Mouse (Mus musculus) limb, embryonic 15.5 days (tissue): ENCODE measurements at regions not wholly inside any gene's neighbourhood (a gene's known extent, or its start where the extent isn't known, plus 50 kb on each side); places are given as distances from the start of the nearest gene placed in this dataset.
"Not testable (repeated sequence)": the region's sequence is repeated elsewhere in the genome, so short reads cannot be mapped to it uniquely, and the experiment has no call there.

Experiments
- ATAC-seq: fragments of 200-750 bp; cut with Nextera tagmentation; 2 replicates; pipeline ENCODE4 v1.8.0; 2017; ENCODE audit warnings: low read depth, moderate TSS enrichment; ENCODE audit not compliant: insufficient number of reproducible peaks, low FRiP score, low TSS enrichment
- H3K27ac ChIP-seq: fragments of 300-500 bp; sonication (generic); 2 replicates; pipeline ENCODE4 v1.5.1; 2015; ENCODE audit warnings: moderate library complexity, mild to moderate bottlenecking, inconsistent platforms
- H3K27me3 ChIP-seq: fragments of 300-500 bp; sonication (generic); 2 replicates; pipeline ENCODE4 v1.6.1; 2015; ENCODE audit warnings: inconsistent platforms
- H3K36me3 ChIP-seq: fragments of 300-500 bp; sonication (generic); 2 replicates; pipeline ENCODE4 v1.6.1; 2015; ENCODE audit warnings: inconsistent platforms
- H3K4me1 ChIP-seq: fragments of 300-500 bp; sonication (generic); 2 replicates; pipeline ENCODE4 v1.6.1; 2015; ENCODE audit warnings: inconsistent platforms
- H3K4me2 ChIP-seq: fragments of 300-500 bp; sonication (generic); 2 replicates; pipeline ENCODE4 v1.6.1; 2015; ENCODE audit warnings: mild to moderate bottlenecking, inconsistent platforms
- H3K4me3 ChIP-seq: fragments of 300-500 bp; sonication (generic); 2 replicates; pipeline ENCODE4 v1.5.1; 2015; ENCODE audit warnings: mild to moderate bottlenecking, inconsistent platforms
- H3K9ac ChIP-seq: fragments of 300-500 bp; sonication (generic); 2 replicates; pipeline ENCODE4 v1.6.1; 2015; ENCODE audit warnings: inconsistent platforms
- H3K9me3 ChIP-seq: fragments of 300-500 bp; sonication (generic); 2 replicates; pipeline ENCODE4 v1.6.1; 2016; ENCODE audit warnings: inconsistent platforms
- WGBS: fragments of 180-500 bp; shearing (Covaris S2); methylation state at CpG from one replicate; pipeline ENCODE4 v1.1.7; 2015; 5-methylcytosine and 5-hydroxymethylcytosine counted together

DNA sequence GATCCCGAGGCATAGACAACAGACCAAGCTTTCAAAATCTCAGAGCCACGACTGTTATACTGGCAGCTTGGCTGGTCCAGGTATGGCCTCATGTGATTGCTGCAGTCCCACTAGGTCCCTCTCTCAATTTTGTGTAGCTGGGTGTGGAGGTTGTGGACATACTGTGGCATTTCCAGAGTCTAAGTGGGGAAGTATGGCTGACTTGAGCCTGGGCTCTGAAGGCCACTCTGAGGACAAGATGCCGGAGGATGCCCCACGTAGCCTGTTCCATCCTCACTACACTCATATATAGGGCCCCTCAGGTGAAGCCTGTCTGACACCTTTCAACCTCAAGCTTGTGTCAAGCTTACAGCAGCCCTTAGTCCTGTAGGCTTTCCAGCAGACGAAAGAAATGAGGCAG is 78.2 kb upstream of the Adam6b start:
- H3K9me3 ChIP-seq, result no peaks in the 10 kb centered on the region
- no peak overlapping the region for H3K27ac ChIP-seq
- no peak for ATAC-seq
- H3K4me1 ChIP-seq, result no peaks in the 10 kb centered on the region
- H3K27me3 ChIP-seq, result no peaks in the 10 kb centered on the region
- no peak overlapping the region for H3K4me2 ChIP-seq
- H3K9ac ChIP-seq, result no peak overlapping the region
- H3K4me3 ChIP-seq, result no peak overlapping the region
- WGBS, result 78% methylated on average over 5 of the region's 5 CpGs
- no peaks in the 10 kb centered on the region for H3K36me3 ChIP-seq

DNA sequence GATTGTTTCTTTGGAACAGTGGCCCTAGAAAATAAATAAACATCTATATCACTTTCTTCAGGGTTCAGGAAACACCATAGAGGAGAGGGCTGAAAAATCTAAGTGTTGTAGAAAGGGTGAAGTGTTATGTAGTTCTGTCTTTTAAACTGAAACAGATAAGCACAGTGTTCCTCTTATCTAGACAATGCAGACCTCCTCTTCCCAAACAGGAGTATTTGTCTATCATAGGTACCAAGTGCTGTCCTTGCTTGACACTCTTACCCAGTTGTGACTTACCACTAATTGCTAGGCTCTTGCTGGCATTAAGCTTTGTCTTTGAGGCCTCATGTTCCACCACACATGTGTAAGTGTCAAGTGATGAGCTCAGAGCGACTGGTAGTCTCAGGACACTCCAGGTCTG is 75.3 kb upstream of the Adam6b start:
- no peak overlapping the region for H3K27ac ChIP-seq
- no peak for ATAC-seq
- H3K4me3 ChIP-seq, result no peak overlapping the region
- no peaks in the 10 kb centered on the region for H3K4me1 ChIP-seq
- no peak overlapping the region for H3K4me2 ChIP-seq
- WGBS, result 38% methylated on average over 1 of the region's 1 CpGs
- H3K9me3 ChIP-seq, result no peaks in the 10 kb centered on the region
- H3K36me3 ChIP-seq, result no peaks in the 10 kb centered on the region
- no peaks in the 10 kb centered on the region for H3K27me3 ChIP-seq
- no peak overlapping the region for H3K9ac ChIP-seq

DNA sequence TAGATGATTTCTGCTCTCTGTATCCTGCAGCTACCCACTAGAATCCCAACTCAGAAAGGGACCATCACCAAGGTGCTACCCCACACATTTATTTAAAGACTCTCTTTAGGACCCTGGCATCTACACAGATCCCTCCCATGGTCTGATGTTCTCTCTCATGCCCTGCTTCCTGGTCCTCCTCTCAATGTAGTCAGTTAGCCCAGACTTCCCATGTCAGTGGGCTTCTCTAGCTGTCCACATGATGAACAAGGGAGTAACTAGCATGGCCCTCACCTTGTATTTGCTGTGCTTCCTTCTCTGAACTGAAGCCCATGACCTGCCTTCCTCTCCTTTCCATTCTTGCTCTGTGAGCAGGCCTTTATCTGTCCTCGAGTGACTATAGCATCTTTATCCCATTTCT is 71.8 kb upstream of the Adam6b start:
- ATAC-seq, result no peak
- H3K9ac ChIP-seq, result no peak overlapping the region
- H3K4me2 ChIP-seq, result no peak overlapping the region
- H3K27me3 ChIP-seq, result no peaks in the 10 kb centered on the region
- H3K27ac ChIP-seq, result no peak overlapping the region
- H3K36me3 ChIP-seq, result no peaks in the 10 kb centered on the region
- H3K9me3 ChIP-seq, result no peaks in the 10 kb centered on the region
- 39% methylated on average over 1 of the region's 1 CpGs for WGBS
- H3K4me3 ChIP-seq, result no peak overlapping the region
- no peaks in the 10 kb centered on the region for H3K4me1 ChIP-seq

DNA sequence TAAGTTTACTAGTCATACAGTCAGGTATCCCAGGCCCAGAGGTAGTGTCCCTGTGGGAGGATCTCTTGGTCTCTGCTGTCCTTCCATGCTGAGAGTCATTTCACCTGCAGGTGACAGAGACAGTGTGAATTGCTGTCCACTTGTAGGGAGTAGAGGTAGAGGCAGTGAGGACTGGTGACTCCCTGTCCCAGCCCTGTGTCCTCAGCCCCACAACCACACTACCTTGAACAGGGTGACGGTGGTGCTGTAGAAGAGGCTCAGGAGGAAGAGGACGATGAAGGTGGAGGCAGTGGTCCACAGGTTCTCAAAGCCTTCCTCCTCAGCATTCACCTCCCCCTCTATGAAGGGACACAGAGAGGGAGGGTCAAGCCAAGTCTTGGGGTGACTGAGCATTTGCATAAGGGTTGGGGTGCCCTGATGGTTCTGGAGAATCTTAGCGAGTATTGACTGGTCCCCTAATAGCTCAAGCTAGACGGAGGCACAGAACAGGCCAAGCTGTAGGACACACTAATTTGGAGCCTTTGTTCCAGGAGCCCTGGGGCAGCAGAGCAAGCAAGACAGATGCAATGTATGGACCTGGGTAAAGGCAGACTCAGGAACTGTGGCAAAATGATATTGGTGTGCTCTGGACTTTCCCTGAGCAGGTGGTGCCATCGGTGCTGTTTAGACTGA is 70.4 kb upstream of the Adam6b start:
- no peaks in the 10 kb centered on the region for H3K9me3 ChIP-seq
- WGBS, result 83% methylated on average over 5 of the region's 5 CpGs
- no peaks in the 10 kb centered on the region for H3K36me3 ChIP-seq
- H3K27ac ChIP-seq, result no peak overlapping the region
- H3K9ac ChIP-seq, result no peak overlapping the region
- no peak overlapping the region for H3K4me3 ChIP-seq
- no peak overlapping the region for H3K4me2 ChIP-seq
- no peaks in the 10 kb centered on the region for H3K27me3 ChIP-seq
- H3K4me1 ChIP-seq, result no peaks in the 10 kb centered on the region
- no peak for ATAC-seq

DNA sequence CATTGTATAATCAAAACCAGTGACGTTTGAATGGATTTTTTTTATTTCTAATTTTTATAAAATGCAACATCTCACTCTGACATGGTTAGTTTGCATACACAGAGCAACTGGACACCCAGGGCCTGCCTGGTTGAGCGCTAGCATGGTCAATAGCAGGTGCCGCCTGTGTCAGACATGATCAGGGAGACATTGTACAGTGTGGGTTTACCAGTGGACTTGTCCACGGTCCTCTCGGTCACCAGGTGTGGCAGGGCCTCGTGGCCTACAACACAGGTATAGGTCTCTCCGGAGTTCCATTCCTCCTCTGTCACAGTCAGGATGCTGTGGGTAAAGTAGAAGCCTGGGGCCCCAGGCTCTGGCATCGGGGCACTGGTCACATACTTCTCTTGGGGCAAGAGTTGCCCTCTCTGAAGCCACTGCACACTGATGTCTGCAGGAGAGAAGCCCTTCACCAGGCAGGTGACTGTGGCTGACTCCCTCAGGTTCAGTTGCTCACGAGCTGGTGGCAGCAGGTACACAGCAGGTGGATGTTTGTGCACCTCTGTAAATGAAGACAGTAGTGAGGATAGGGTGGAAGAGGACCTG is 68.5 kb upstream of the Adam6b start:
- 80% methylated on average over 9 of the region's 9 CpGs for WGBS
- no peaks in the 10 kb centered on the region for H3K4me1 ChIP-seq
- H3K4me2 ChIP-seq, result no peak overlapping the region
- no peaks in the 10 kb centered on the region for H3K36me3 ChIP-seq
- no peak overlapping the region for H3K9ac ChIP-seq
- ATAC-seq, result no peak
- H3K4me3 ChIP-seq, result no peak overlapping the region
- no peaks in the 10 kb centered on the region for H3K9me3 ChIP-seq
- H3K27ac ChIP-seq, result no peak overlapping the region
- no peaks in the 10 kb centered on the region for H3K27me3 ChIP-seq

DNA sequence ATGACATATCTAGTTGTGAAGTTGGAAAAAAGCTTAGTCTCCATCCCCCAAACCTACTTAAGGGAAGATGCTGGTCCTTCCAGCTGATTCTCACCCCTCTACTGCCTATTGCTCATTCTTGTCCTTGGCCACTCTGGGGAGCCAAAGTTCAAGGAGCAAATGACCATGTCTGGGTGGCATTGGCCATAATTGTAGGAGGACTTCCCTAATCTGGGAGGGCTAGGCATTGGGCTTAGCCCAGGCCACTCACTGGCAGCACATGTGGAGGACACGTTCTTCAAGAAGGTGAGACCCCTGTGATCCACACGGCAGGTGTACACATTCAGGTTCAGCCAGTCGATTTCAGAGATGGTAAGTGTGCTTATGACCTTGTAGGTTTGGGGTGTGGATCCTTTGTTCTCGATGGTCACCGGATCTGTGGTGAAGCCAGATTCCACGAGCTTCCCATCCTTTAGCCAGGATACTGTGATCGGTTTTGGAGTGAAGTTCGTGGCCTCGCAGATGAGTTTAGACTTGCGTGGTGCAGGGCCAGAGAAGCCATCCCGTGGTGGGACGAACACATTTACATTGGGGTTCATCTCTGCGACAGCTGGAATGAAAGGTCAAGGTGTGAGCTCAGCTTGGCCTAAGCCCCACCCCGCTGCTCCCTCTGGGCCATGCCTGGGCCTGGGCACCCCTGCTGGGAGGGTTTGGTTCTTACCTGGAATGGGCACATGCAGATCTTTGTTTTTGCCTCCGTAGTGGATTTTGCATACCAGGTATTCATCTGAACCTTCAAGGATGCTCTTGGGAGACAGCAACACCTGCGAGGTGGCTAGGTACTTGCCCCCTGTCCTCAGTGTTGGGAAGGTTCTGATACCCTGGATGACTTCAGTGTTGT is 67.4 kb upstream of the Adam6b start:
- H3K27ac ChIP-seq, result no peak overlapping the region
- H3K4me3 ChIP-seq, result no peak overlapping the region
- no peaks in the 10 kb centered on the region for H3K27me3 ChIP-seq
- no peaks in the 10 kb centered on the region for H3K36me3 ChIP-seq
- no peak for ATAC-seq
- H3K9ac ChIP-seq, result no peak overlapping the region
- WGBS, result 84% methylated on average over 16 of the region's 16 CpGs
- no peak overlapping the region for H3K4me2 ChIP-seq
- H3K9me3 ChIP-seq, result no peaks in the 10 kb centered on the region
- no peaks in the 10 kb centered on the region for H3K4me1 ChIP-seq

DNA sequence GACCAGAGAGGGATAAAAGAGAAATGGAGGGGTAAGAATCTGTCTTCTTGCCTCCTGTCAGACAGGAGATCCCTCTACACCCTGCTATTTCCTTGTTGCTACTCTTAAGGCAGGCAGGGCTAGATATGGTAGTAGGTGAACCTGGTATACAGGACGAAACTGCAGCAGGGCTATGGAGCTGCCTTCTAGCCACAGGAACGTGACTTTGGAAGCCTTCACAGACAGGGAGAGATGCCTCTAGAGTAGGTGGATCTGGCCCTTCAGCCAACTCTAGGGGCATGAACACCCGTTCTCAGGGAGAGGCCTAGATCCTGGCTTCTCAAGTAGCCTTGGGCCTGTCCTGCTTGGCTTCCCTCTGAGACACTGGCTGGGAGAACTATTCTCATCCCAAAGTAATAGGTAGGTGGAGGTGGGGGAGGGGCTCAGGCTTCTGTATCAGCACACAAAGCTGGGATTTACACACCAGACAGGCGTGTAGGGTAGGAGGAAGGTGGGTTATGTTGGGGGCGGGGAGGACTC is 66.5 kb upstream of the Adam6b start:
- H3K4me2 ChIP-seq, result no peak overlapping the region
- no peaks in the 10 kb centered on the region for H3K9me3 ChIP-seq
- no peak overlapping the region for H3K4me3 ChIP-seq
- H3K4me1 ChIP-seq, result no peaks in the 10 kb centered on the region
- H3K27ac ChIP-seq, result no peak overlapping the region
- H3K36me3 ChIP-seq, result no peaks in the 10 kb centered on the region
- H3K27me3 ChIP-seq, result no peaks in the 10 kb centered on the region
- H3K9ac ChIP-seq, result no peak overlapping the region
- 83% methylated on average over 5 of the region's 5 CpGs for WGBS
- no peak for ATAC-seq

DNA sequence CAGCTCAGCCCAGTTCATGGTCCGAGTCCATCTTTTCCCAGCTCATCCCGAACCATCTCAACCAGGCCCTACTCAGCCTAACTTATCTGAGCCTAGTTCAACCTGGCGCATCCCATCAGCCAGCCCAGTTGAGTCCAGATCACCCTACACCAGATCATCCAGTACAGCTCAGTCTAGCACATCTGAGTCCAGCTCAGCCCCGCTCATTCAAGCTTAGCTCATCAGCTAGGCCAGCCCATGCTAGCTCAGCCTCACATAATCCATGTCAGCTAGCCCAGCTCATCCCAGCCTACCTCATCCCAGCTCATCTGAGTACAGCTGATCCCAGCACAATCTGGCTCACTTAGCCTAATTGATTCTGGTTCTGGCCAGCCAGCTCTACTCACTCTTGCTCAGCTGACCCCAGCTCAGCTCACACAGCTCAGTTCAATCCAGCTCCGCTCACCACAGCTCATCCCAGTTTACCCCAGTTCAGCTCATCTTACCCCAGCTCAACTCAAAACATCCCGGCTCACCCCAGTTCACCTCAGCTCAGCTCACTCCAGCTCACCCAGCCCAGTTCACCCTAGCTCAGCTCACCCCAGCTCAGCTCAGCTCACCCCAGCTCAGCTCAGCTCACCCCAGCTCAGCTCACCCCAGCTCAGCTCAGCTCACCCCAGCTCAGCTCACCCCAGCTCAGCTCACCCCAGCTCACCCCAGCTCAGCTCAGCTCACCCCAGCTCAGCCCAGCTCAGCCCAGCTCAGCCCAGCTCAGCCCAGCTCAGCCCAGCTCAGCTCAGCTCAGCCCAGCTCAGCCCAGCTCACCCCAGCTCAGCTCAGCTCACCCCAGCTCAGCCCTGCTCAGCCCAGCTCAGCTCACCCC is 65.3 kb upstream of the Adam6b start:
- Histone ChIP-seq H3K27ac (no peak overlapping the region), H3K27me3 (no peaks in the 10 kb centered on the region), H3K9ac (no peak overlapping the region), H3K4me3 (no peak overlapping the region), H3K4me1 (no peaks in the 10 kb centered on the region), H3K36me3 (no peaks in the 10 kb centered on the region), H3K9me3 (no peaks in the 10 kb centered on the region), H3K4me2 (no peak overlapping the region)
- ATAC-seq, result peak; percentile 41; the same call in 1 of the 2 replicates
- WGBS, result 89% methylated on average over 6 of the region's 6 CpGs

DNA sequence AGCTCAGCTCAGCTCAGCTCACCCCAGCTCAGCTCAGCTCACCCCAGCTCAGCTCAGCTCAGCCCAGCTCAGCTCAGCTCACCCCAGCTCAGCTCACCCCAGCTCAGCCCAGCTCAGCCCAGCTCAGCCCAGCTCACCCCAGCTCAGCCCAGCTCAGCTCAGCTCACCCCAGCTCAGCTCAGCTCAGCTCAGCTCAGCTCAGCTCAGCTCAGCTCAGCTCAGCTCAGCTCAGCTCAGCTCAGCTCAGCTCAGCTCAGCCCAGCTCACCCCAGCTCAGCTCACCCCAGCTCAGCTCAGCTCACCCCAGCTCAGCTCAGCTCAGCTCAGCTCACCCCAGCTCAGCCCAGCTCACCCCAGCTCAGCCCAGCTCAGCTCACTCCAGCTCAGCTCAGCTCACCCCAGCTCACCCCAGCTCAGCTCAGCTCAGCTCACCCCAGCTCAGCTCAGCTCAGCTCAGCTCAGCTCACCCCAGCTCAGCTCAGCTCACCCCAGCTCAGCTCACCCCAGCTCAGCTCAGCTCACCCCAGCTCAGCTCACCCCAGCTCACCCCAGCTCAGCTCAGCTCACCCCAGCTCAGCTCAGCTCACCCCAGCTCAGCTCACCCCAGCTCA is 64.6 kb upstream of the Adam6b start:
- not testable (repeated sequence) for H3K9ac ChIP-seq, ATAC-seq, H3K27ac ChIP-seq, H3K9me3 ChIP-seq, H3K36me3 ChIP-seq, H3K4me3 ChIP-seq, H3K4me2 ChIP-seq, H3K27me3 ChIP-seq, H3K4me1 ChIP-seq

DNA sequence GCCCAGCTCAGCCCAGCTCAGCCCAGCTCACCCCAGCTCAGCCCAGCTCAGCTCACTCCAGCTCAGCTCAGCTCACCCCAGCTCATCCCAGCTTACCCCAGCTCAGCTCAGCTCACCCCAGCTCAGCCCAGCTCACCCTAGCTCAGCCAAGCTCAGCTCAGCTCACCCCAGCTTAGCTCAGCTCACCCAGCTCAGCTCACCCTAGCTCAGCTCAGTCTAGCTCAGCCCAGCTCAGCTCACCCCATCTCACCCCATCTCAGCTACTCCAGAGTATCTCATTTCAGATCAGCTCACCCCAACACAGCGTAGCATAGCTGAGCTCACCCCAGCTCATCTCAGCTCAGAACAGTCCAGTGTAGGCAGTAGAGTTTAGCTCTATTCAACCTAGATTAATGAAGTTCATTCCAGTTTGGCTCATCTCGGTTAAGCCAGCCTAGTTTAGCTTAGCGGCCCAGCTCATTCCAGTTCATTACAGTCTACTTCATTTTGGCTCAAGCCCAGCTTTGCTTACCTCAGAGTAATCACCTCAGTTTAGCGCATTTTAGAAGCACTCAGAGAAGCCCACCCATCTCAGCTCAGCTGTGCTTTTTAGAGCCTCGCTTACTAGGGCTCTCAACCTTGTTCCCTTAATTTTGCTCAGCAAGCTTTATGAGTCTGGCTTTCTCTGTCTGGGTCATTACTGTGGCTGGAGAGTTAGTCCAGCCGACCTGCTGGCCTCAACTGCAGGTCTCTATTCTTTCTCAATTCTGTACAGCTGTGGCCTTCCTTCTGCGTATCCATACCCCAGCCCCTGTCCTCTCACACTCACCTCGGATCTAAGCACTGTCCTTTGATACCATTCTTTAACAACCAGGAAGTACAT is 63.9 kb upstream of the Adam6b start:
- Histone ChIP-seq H3K4me3 (no peak overlapping the region), H3K9me3 (no peaks in the 10 kb centered on the region), H3K27me3 (no peaks in the 10 kb centered on the region), H3K9ac (no peak overlapping the region), H3K27ac (no peak overlapping the region), H3K36me3 (no peaks in the 10 kb centered on the region), H3K4me2 (no peak overlapping the region), H3K4me1 (no peaks in the 10 kb centered on the region)
- WGBS, result 65% methylated on average over 8 of the region's 8 CpGs
- ATAC-seq, result no peak

DNA sequence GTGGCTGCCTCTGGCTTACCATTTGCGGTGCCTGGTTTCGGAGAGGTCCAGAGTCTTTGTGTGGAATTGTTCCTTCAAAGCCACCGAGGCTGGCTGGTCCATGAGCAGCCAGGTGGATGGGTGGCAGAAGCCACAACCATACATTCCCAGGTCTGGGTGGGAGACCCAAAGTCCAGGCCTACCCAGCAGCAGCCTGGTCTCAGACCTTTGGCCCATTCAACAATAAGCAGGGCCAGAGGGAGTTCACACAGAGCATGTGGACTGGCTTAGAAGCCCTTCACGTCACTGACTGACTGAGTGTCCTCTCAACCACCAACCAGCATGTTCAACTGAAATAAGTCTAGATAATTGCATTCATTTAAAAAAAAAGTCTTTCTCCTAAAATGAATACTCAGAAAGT is 62.7 kb upstream of the Adam6b start:
- Histone ChIP-seq H3K4me1 (no peaks in the 10 kb centered on the region), H3K9me3 (no peaks in the 10 kb centered on the region), H3K4me2 (no peak overlapping the region), H3K4me3 (no peak overlapping the region), H3K9ac (no peak overlapping the region), H3K27me3 (no peaks in the 10 kb centered on the region), H3K27ac (no peak overlapping the region), H3K36me3 (no peaks in the 10 kb centered on the region)
- WGBS, result 79% methylated on average over 4 of the region's 4 CpGs
- ATAC-seq, result no peak
